Mouse (Mus musculus) thymus, adult 2 months (tissue): ENCODE data around the gene Spns2. TPM values are rescaled to one million over a fixed set of nuclear protein-coding genes. Genes with fewer than 3 reads are reported as not detected.

Experiments used
- DNase-seq: peaks from one replicate; pipeline ENCODE4 v3.0.0; 2021
- H3K27ac ChIP-seq: fragments of 200-500 bp; 2 replicates; pipeline ENCODE4 v1.5.1; 2012; ENCODE audit warnings: low read length, control low read depth; ENCODE audit not compliant: control insufficient read depth, insufficient read depth
- H3K27me3 ChIP-seq: fragments of 200-500 bp; 2 replicates; pipeline ENCODE4 v1.6.1; 2012; ENCODE audit warnings: mild to moderate bottlenecking, low read length, moderate library complexity, mixed read lengths; ENCODE audit not compliant: control insufficient read depth, insufficient read depth
- H3K36me3 ChIP-seq: fragments of 200-500 bp; 2 replicates; pipeline ENCODE4 v1.6.1; 2012; ENCODE audit warnings: mild to moderate bottlenecking, low read length, moderate library complexity; ENCODE audit not compliant: control insufficient read depth, insufficient read depth
- H3K4me1 ChIP-seq: fragments of 200-500 bp; replicated peaks from 2 replicates; pipeline ENCODE4 v1.6.1; 2012; ENCODE audit warnings: low read length; ENCODE audit not compliant: control insufficient read depth, insufficient read depth
- H3K4me3 ChIP-seq: fragments of 200-500 bp; 2 replicates; pipeline ENCODE4 v1.5.1; 2012; ENCODE audit warnings: mild to moderate bottlenecking, low read length, control low read depth, moderate library complexity; ENCODE audit not compliant: control insufficient read depth, insufficient read depth
- CTCF ChIP-seq: fragments of 200-500 bp; IDR thresholded peaks from 2 replicates; pipeline ENCODE4 v1.5.1; 2012; ENCODE audit warnings: mild to moderate bottlenecking, control low read depth, low read length, moderate library complexity, borderline replicate concordance; ENCODE audit not compliant: control insufficient read depth, poor library complexity, insufficient read depth; ENCODE audit errors: extremely low read depth
- POLR2A ChIP-seq: fragments of 200-500 bp; IDR thresholded peaks from 2 replicates; pipeline ENCODE4 v1.6.1; 2012; ENCODE audit warnings: mild to moderate bottlenecking, low read length, control low read depth, moderate library complexity; ENCODE audit not compliant: control insufficient read depth, poor library complexity, insufficient read depth; ENCODE audit errors: extremely low read depth
- WGBS: fragments of 180-500 bp; shearing (Covaris S2); methylation state at CpG from one replicate; pipeline ENCODE4 v1.1.7; 2018; 5-methylcytosine and 5-hydroxymethylcytosine counted together
- polyA plus RNA-seq: library from polyadenylated mRNA; depleted of rRNA; stranded (reverse); fragments of >200 nt; gene quantifications from 2 replicates; pipeline ENCODE4 v1.2.3, GENCODE M21; 2012

The Spns2 gene
- polyA plus RNA-seq, 1 experiment = 10.6 TPM

GRCm38 (mm10) chr11:72502236-72502635, 12.5 kb upstream of the Spns2 start:
- no peaks in the 10 kb centered on the region for H3K36me3 ChIP-seq
- H3K27ac ChIP-seq = no peak overlapping the region
- H3K4me3 ChIP-seq = no peak overlapping the region
- H3K27me3 ChIP-seq = no peaks in the 10 kb centered on the region
- TF ChIP-seq POLR2A = no peak
- no peak for TF ChIP-seq CTCF
- DNase-seq = no peak
- WGBS = 85% methylated on average over 8 of the region's 8 CpGs
- H3K4me1 ChIP-seq = no peaks in the 10 kb centered on the region

GRCm38 (mm10) chr11:72501426-72502002, 11.8 kb upstream of the Spns2 start:
- DNase-seq = no peak
- 27% methylated on average over 5 of the region's 5 CpGs for WGBS
- TF ChIP-seq POLR2A (no peak), CTCF (no peak)
- Histone ChIP-seq H3K4me3 (no peak overlapping the region), H3K36me3 (no peaks in the 10 kb centered on the region), H3K4me1 (no peaks in the 10 kb centered on the region), H3K27me3 (no peaks in the 10 kb centered on the region), H3K27ac (no peak overlapping the region)

GRCm38 (mm10) chr11:72500139-72500538, 10.4 kb upstream of the Spns2 start:
- Histone ChIP-seq H3K4me3 (no peak overlapping the region), H3K27ac (no peak overlapping the region), H3K27me3 (no peaks in the 10 kb centered on the region), H3K36me3 (no peaks in the 10 kb centered on the region), H3K4me1 (no peaks in the 10 kb centered on the region)
- TF ChIP-seq CTCF (no peak), POLR2A (no peak)
- 95% methylated on average over 4 of the region's 4 CpGs for WGBS
- DNase-seq = no peak

- no peak overlapping the region for H3K4me3 ChIP-seq
- no peaks in the 10 kb centered on the region for H3K36me3 ChIP-seq
- WGBS = 94% methylated on average over 4 of the region's 4 CpGs
- H3K4me1 ChIP-seq = no peaks in the 10 kb centered on the region
- H3K27me3 ChIP-seq = no peaks in the 10 kb centered on the region
- no peak overlapping the region for H3K27ac ChIP-seq
- DNase-seq = no peak
- no peak for TF ChIP-seq CTCF
- TF ChIP-seq POLR2A = no peak
Measured at GRCm38 (mm10) chr11:72497367-72497766, 7.7 kb upstream of the Spns2 start.

GRCm38 (mm10) chr11:72496775-72497174, 7.1 kb upstream of the Spns2 start:
- Histone ChIP-seq H3K27me3 (no peaks in the 10 kb centered on the region), H3K4me1 (no peaks in the 10 kb centered on the region), H3K36me3 (no peaks in the 10 kb centered on the region), H3K4me3 (no peak overlapping the region), H3K27ac (no peak overlapping the region)
- no peak for DNase-seq
- no peak for TF ChIP-seq CTCF
- no peak for TF ChIP-seq POLR2A
- 96% methylated on average over 1 of the region's 1 CpGs for WGBS

- Histone ChIP-seq H3K36me3 (no peaks in the 10 kb centered on the region), H3K4me3 (no peak overlapping the region), H3K27me3 (no peaks in the 10 kb centered on the region), H3K4me1 (no peaks in the 10 kb centered on the region), H3K27ac (no peak overlapping the region)
- no peak for TF ChIP-seq POLR2A
- TF ChIP-seq CTCF = no peak
- DNase-seq = no peak
- WGBS = 80% methylated on average over 3 of the region's 3 CpGs
Measured at GRCm38 (mm10) chr11:72496066-72496465, 6.4 kb upstream of the Spns2 start.
